Mouse (Mus musculus) thymus, postnatal 0 days (tissue): ENCODE results near the gene Herpud1. TPM values are rescaled to one million over a fixed set of nuclear protein-coding genes. Genes with fewer than 3 reads are reported as not detected.
"Not testable (repeated sequence)": the region's sequence is repeated elsewhere in the genome, so short reads cannot be mapped to it uniquely, and the experiment has no call there.

Experiments
- DNase-seq: peaks from one replicate; pipeline ENCODE4 v3.0.0-alpha.2; 2015; ENCODE audit warnings: low spot score
- polyA plus RNA-seq: library from polyadenylated mRNA; unstranded; fragments of >200 nt; fragmentation: Nextera tagmentation; extraction: Ambion mirVana; gene quantifications from 2 replicates; pipeline ENCODE4 v1.2.1, GENCODE M21; 2015

The Herpud1 gene
- polyA plus RNA-seq, 1 experiment from 2014 or later: 78.9 TPM

DNA sequence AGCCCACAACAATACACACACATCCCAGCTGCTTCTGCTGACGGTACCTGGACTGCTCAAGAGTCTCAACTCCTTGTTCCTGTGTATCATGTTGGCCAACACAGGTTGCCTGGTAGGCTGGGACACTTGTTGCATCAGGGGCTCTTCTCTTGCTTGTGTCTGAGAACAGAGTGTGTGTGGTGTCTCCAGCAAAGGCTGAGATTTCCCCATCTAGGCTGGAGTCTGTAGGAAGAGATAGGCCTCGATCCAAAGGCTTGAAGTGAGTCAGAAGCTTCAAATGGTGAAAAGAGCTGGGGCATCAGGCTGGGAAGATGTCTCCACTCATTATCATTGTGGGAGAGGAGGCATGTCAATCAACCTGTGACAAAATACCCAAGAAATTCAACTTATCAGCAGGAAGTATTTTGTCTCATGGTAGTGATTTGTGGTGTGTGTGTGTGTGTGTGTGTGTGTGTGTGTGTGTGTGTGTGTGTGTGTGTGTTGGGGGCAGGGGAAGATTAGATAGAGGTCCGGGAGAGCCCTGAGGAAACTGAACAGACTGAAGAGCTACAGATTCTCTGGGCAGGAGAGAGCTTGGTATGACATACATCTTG lies 13.2 kb downstream of the Herpud1 start:
- DNase-seq: no peak

- not testable (repeated sequence) for DNase-seq
Measured at GRCm38 (mm10) chr8:94399957-94400356, 13.7 kb downstream of the Herpud1 start.

- no peak for DNase-seq
Measured at GRCm38 (mm10) chr8:94408443-94409080, 22.3 kb downstream of the Herpud1 start.

DNA sequence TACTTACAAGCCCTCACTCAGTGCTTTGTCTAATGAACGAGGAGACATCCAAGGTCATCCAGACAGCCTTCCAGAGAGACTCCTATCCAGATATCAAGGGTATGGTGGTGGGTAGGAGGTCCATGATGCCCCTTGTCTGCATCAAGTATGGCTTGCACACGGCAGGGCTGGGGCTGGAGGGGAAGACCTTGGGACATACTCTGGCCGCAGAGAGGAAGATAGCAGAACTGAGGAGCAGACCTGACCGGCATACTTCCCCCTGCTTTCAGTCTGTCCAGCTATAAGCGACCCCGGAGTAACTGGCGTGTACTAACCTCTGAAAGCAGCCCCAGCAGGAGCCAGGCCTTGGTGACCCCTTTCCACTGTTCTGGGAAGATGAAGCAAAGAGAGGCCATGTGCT lies 23.3 kb downstream of the Herpud1 start:
- no peak for DNase-seq

- DNase-seq: no peak
Measured at GRCm38 (mm10) chr8:94412518-94412917, 26.3 kb downstream of the Herpud1 start.

GRCm38 (mm10) chr8:94413509-94413908 lies 27.3 kb downstream of the Herpud1 start:
- peak; percentile 87 for DNase-seq

DNA sequence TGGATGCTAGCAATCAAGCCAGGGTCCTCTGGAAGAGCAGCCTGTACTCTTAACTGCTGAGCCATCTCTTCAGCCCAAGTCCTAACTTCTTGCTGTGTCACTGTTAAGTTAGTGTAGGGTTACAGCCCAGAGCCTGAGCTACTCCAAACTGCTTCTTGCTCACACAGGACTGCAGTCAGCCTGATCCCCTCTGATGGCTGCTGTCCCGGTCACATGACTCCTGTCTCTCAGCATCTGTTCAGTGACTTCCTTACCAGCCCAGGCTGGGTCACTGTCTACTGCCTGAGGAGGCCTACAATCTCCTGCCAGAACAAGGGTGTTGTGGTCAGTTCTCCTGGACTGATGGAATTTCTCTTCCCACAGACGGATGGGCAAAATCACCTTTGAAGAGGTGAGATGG lies 29.0 kb downstream of the Herpud1 start:
- peak; percentile 27 for DNase-seq

DNA sequence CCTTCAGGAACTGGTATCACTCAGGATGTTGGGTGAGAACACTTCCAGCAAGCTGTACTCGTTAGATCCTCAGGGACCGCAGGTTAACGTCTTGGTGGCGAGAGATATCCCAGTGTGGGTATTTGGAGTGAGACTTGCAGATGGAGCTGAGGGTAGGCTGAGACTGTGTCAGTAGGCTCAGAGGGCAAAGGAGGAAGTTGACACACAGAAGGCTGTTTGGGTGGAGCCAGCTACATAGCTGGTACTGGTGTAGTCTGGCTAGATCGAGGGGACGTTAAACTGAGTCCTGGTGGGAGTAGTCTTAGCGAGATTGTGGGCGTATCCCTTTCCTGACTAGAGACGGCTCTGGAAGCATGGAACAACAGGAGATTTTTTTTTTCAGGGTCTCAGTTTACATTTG lies 31.8 kb downstream of the Herpud1 start:
- DNase-seq: no peak

DNA sequence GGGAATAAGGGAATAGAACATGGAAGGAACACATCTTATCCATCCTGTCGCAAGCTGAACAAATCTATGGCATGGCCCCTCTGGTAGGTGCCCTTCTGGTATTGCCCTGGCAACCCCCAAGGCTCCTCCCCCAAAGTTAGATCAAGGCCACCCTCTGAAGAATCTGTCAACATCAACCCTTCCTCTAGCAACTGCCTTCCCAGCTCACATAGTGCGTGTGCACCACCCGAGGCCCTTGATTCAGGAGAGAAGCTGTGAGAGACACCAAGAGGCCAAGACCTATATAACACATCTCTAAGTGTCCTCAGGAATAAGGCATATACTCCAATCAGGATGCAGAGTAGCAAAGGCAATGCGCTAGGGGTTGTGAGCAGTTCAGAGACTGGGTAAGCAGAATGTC lies 36.0 kb downstream of the Herpud1 start:
- peak; percentile 33 for DNase-seq

GRCm38 (mm10) chr8:94427953-94428352 lies 41.7 kb downstream of the Herpud1 start:
- DNase-seq: no peak

GRCm38 (mm10) chr8:94428420-94428819 lies 42.2 kb downstream of the Herpud1 start:
- no peak for DNase-seq

DNA sequence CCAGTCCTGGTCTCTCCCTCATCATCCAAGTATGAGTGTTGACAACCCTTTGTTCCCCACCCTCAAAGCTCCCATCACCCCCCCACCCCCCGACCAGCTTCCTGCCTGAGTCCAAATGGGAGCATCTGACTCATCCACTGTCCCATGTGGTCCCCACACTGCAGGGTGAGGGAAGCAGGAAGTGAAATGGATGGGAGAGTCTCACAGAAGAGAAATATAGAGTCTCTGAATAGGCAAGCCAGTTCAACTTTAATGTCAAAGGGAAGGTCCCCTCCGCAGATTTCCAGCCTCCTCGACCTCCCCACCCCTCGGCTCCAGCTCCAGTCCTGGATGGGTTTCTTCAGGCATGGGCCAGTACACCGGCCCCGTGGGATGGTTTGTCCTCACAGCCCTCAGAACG lies 43.1 kb downstream of the Herpud1 start:
- no peak for DNase-seq

DNA sequence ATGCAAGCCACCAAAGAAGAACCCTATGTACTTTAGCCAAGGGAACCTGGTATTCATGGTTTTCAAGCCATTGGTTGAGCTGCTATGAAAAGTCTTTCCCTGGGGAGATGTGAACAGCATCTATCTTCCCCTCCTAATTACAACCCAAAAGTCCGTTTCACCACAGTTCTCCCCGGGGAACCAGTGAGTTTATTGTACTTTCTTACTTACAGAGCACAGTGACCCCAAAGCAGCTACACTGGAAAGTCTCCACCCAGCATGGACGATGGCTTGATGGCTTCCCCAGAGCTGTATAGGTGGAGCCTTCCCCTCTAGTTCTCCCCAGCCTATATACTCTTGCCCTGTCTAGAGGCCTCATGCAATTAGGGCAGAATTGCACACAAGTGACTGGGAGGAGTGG lies 46.0 kb downstream of the Herpud1 start:
- no peak for DNase-seq

DNA sequence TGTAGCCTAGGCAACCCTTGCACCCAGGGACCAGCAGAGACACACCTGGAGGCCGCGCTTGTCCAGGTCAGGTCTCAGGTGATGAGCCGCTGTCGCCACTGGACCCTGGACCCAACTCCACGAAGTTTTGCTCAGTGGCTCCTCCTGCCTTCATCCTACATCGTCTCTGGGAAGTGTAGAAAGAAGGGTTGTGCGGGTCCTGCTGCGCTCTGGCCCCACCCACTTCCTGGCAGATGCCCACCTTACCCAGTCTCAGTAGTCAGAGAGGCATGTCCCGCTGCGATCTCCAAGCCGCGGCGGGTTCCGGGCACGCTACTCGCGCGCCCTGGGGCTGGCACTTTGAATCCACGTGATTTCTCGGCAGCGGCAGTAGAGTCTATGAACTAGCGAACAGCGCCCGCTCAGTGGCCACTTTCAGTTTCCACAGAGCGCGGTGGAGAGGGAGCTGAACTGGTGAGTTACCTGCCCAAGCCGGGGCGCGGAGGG lies 47.8 kb downstream of the Herpud1 start, which contains the start of gene Nlrc5:
Gene Nlrc5 (plus strand): TSS at position 376 of the 486 bp plus-strand sequence.
- peak; percentile 88 for DNase-seq

DNA sequence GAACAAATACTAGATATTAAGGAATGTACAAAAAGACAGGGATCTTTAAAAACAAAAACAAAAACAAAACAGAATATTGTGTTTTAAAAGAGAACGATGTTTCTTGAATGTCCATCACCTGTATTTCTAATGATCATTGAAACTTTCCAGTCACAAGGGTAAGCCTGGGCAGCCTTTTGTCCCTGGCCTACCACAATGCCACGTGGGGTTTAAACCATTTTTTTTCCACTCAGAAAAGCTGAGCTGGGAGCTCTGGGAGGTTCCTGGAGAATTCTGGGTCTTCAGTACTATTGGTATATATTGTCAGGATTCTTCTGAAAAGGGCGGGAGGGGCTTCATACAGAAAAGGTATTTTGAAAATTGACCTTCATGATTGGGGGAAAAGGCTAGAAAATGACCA lies 48.7 kb downstream of the Herpud1 start:
- no peak for DNase-seq

GRCm38 (mm10) chr8:94435397-94436111 lies 49.3 kb downstream of the Herpud1 start:
- no peak for DNase-seq

GRCm38 (mm10) chr8:94436112-94436572 lies 49.9 kb downstream of the Herpud1 start:
- DNase-seq: no peak

- no peak for DNase-seq
Measured at GRCm38 (mm10) chr8:94436900-94437299, 50.7 kb downstream of the Herpud1 start.

DNA sequence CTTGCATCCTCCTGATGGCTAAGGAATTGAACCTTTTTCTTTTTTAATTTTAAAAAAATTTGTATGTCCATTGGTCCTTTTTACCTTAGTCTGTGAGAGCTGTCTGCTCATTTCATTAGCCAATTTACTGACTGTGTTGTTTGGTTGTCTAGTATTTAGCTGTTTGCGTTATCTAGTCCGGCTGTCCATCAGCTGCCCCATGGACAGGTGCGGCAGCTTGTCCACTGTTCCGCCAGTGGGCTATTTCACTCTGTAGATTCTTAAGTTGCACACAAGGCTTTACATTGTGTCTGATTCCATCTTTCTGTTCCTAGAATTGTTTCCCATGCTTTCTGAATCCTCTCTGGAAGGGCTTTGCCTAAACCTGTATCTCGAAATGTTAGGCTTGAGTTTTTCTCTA lies 52.4 kb downstream of the Herpud1 start:
- DNase-seq: no peak

- DNase-seq: no peak
Measured at GRCm38 (mm10) chr8:94439691-94440090, 53.5 kb downstream of the Herpud1 start.

GRCm38 (mm10) chr8:94440389-94440788 lies 54.2 kb downstream of the Herpud1 start:
- DNase-seq: no peak

GRCm38 (mm10) chr8:94441686-94442085 lies 55.4 kb downstream of the Herpud1 start:
- DNase-seq: no peak
